ENCODE assay signal across 8 mouse cellular contexts in the genomic region with DNA sequence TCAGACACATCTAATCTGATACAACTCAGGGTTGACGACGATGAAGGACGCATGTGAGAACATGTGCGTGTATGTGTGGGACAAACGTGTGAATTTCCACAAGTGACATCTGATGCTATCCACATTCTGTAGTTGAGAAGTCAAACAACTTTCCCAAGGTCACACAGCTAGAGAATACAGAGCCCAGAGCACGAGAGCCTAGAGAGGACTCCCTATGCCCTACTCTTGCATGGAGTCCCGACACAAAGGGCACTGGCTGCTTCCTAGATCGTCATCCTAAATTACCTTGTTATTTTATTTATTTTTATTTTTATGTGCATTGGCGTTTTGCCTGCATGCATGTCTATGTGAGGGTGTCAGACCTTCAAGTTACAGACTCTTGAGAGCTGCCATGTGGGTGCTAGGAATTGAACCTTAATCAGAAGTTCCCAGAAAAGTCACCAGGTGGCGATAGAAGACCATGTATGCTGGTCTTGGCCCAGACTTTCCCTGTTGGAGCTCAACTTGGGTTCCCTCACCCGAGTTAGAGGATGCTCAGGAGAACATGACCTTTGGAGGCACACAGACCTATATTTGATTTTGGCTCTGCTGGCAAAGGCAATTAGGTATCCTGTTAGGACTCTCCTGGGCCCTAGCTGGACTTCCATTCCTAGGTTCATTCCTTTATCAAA. TPM values are rescaled to one million over a fixed set of nuclear protein-coding genes. Genes with fewer than 3 reads are reported as not detected.
DNase-seq lines count a peak whose midpoint lies in the region; ATAC-seq lines count a peak whose summit lies in the region.
"Had no signal": no experiment of that assay in that cellular context is flagged by ENCODE, and none has a peak within 500 bp of the region (broad histone marks: within the 10 kb centered on the region; RNA-seq: fewer than 3 reads in every experiment).

No protein-coding gene starts in this region.

- H3K27me3 ChIP-seq in forebrain, embryonic 11.5 days (ENCODE audit: control insufficient read depth, insufficient read depth, low read length) = no peaks in the 10 kb centered on the region
- H3K27me3 ChIP-seq in hindbrain, embryonic 13.5 days = no peaks in the 10 kb centered on the region

- no peak overlapping the region for H3K4me3 ChIP-seq in forebrain, embryonic 11.5 days (ENCODE audit: low read depth, low read length)
- no peak overlapping the region for H3K4me3 ChIP-seq in hindbrain, embryonic 13.5 days

- H3K27ac ChIP-seq in forebrain, embryonic 11.5 days (ENCODE audit: low read depth, low read length) = no peak overlapping the region
- no peak overlapping the region for H3K27ac ChIP-seq in hindbrain, embryonic 13.5 days

- no peaks in the 10 kb centered on the region for H3K9me3 ChIP-seq in forebrain, embryonic 11.5 days (ENCODE audit: control insufficient read depth, low read length)
- H3K9me3 ChIP-seq in hindbrain, embryonic 13.5 days = no peaks in the 10 kb centered on the region

- H3K36me3 ChIP-seq in forebrain, embryonic 11.5 days (ENCODE audit: control insufficient read depth, insufficient read depth, low read length) = no peaks in the 10 kb centered on the region
- no peaks in the 10 kb centered on the region for H3K36me3 ChIP-seq in hindbrain, embryonic 13.5 days

- ATAC-seq in forebrain, embryonic 11.5 days (replicated peaks; ENCODE audit: low FRiP score) = peak; percentile 47; the same call in 1 of the 2 replicates
- peak; percentile 72 for ATAC-seq in hindbrain, embryonic 13.5 days (ENCODE audit: low FRiP score)

- peak; percentile 26 for DNase-seq in MEL-GATA-1-ER (ENCODE audit: extremely low read depth, low read depth)
- peak; percentile 89 for DNase-seq in brain, adult 2 months (ENCODE audit: low read depth, low spot score)
- peak; percentile 68 for DNase-seq in forebrain, embryonic 11.5 days (ENCODE audit: low spot score)
- DNase-seq in layer of hippocampus, postnatal 14 days (ENCODE audit: low spot score in 2 of 2) = peak; percentile 63 to 83
- DNase-seq in lung, postnatal 36 days = peak; percentile 89
- DNase-seq in right cerebral cortex, postnatal 14 days = peak; percentile 69

- H3K9ac ChIP-seq in forebrain, embryonic 11.5 days (ENCODE audit: low read length) = no peak overlapping the region
- no peak overlapping the region for H3K9ac ChIP-seq in hindbrain, embryonic 13.5 days

- 55% methylated on average over 11 of the region's 11 CpGs for WGBS in forebrain, embryonic 11.5 days
- 57% methylated on average over 11 of the region's 11 CpGs for WGBS in hindbrain, embryonic 13.5 days

- H3K4me1 ChIP-seq in forebrain, embryonic 11.5 days (replicated peaks; ENCODE audit: control insufficient read depth, insufficient read depth, low read length) = no peaks in the 10 kb centered on the region
- H3K4me1 ChIP-seq in hindbrain, embryonic 13.5 days (replicated peaks) = peaks cover 5% of the 10 kb centered on the region; the same call in 1 of the 2 replicates

- no peak overlapping the region for H3K4me2 ChIP-seq in forebrain, embryonic 11.5 days (ENCODE audit: low read depth, low read length, severe bottlenecking)
- no peak overlapping the region for H3K4me2 ChIP-seq in hindbrain, embryonic 13.5 days

RNA-seq across cellular contexts. Expression of gene Gm45521, which starts 7.3 kb away (rescaled TPM):
- not detected in 2 replicates for polyA plus RNA-seq in forebrain, embryonic 11.5 days (2014; fragmentation: Nextera tagmentation; extraction: Ambion mirVana)
- polyA plus RNA-seq in hindbrain, embryonic 13.5 days (2015; fragmentation: Nextera tagmentation; extraction: Ambion mirVana) = 0.26 and 1.0 TPM in 2 replicates
- total RNA-seq in layer of hippocampus, postnatal 14 days (2021) = not detected
- polyA plus RNA-seq: large intestine, adult 2 months had no signal

RNA-seq across cellular contexts. Expression of gene Dnase1l3, which starts 30.0 kb away (rescaled TPM):
- polyA plus RNA-seq in forebrain, embryonic 11.5 days (2014; fragmentation: Nextera tagmentation; extraction: Ambion mirVana) = not detected in 2 replicates
- polyA plus RNA-seq in hindbrain, embryonic 13.5 days (2015; fragmentation: Nextera tagmentation; extraction: Ambion mirVana) = 0.04 and 0.10 TPM in 2 replicates
- total RNA-seq in layer of hippocampus, postnatal 14 days (2021) = not detected

RNA-seq across cellular contexts. Expression of gene Abhd6, which starts 38.3 kb away (rescaled TPM):
- 19.2 and 19.5 TPM in 2 replicates for polyA plus RNA-seq in forebrain, embryonic 11.5 days (2014; fragmentation: Nextera tagmentation; extraction: Ambion mirVana)
- polyA plus RNA-seq in hindbrain, embryonic 13.5 days (2015; fragmentation: Nextera tagmentation; extraction: Ambion mirVana) = 31.7 and 31.9 TPM in 2 replicates
- 10 to 100 TPM; 61.4 to 61.8 TPM for total RNA-seq in layer of hippocampus, postnatal 14 days (2021)

Comparison
In these comparisons a context has a peak if more than half of its experiments do, and no peak if none do; other contexts are left out.
1. DNase-seq: peak in every context shown above with its lines; median percentile 89 in brain, adult 2 months; 89 in lung, postnatal 36 days; 73 in layer of hippocampus, postnatal 14 days; 69 in right cerebral cortex, postnatal 14 days; 68 in forebrain, embryonic 11.5 days; 26 in MEL-GATA-1-ER.